Mouse (Mus musculus) neutrophil, adult 65 days (primary cell): ENCODE results near the gene Umad1. TPM values are rescaled to one million over a fixed set of nuclear protein-coding genes. Genes with fewer than 3 reads are reported as not detected.

Experiments
- total RNA-seq: library from RNA; stranded (reverse); gene quantifications from 2 replicates; pipeline ENCODE4 v1.2.4, GENCODE M21; 2023

The Umad1 gene
- 18.5 and 27.9 TPM in 2 replicates for total RNA-seq

GRCm38 (mm10) chr6:8259004-8259666 lies at the start of gene Umad1, which contains the start of the genes Rpa3 and Gm45062:
Gene Umad1 (plus strand): TSS chr6:8259288.
Gene Rpa3 (minus strand): TSS chr6:8259173.
Gene Gm45062 (plus strand): TSS chr6:8259450.

Other genes starting within 250 kb of the Umad1 start
- not detected in 2 replicates for gene Col28a1, start 66.7 kb upstream of the Umad1 start, total RNA-seq
- 7.4 and 9.4 TPM in 2 replicates for gene Mios, start 50.1 kb upstream of the Umad1 start, total RNA-seq
- 16.1 and 16.2 TPM in 2 replicates for gene Rpa3, start 115 bp upstream of the Umad1 start, total RNA-seq
- gene Gm45062, start 162 bp downstream of the Umad1 start, total RNA-seq, result not detected in 2 replicates